Mouse (Mus musculus) thymus, postnatal 36 days (tissue): ENCODE data around the gene Pbx2.

ENCODE experiments used
- DNase-seq, 2 experiments: peaks; one replicate each; pipeline ENCODE4 v3.0.0; 2022; ENCODE audit warnings: mixed read lengths in 2 of 2

Gene Pbx2

DNA sequence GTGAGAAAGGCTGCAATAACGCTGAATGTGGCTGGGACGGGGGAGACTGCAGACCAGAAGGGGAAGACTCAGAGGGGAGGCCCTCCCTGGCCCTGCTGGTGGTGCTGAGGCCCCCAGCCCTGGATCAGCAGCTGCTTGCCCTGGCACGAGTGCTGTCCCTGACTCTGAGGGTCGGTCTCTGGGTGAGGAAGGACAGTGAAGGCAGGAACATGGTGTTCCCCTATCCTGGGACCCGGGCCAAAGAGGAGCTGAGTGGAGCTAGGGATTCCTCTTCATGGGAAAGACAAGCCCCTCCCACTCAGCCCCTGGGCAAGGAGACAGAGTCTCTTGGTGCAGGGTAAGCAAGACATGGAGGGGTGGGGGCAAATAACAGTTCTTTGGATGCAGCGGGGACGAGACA, 7.7 kb upstream of the Pbx2 start:
- no peak for DNase-seq

DNA sequence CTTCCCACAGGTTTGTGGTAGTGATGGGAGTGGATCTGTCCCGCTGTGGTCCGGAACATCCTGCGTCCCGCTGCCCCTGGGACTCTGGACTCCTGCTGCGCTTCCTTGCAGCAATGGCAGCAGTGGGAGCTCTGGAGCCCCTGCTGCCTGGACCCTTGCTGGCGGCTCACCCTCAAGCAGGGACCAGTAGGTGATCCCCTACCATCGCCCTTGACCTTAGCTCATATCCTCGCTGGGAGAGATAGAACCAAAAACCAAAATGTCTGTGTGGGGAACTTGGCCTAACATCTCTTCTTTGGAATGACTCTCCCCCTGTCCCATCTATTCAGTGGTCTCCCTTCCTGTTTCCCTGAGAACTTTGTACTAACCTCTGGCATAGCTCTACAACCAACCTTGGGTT, 7.2 kb upstream of the Pbx2 start:
- DNase-seq: no peak

DNA sequence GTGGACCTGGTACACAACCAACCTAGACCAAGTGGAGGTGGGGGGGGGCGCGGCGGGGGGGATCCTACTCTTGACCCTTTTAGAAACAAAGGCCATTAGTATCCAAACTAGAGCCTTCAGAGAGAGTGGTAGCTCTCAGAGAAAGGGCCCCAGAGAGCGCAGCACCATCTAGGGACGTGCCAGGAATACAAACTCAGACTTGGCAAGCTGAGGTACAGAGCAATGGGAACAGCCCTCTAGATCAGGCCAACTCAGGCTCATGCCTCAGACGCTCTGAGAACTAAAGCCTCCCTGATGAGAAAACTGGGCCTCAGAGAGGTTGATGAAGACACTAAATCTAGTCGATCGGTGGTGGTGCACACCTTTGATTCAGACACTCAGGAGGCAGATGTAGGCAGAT, 5.9 kb upstream of the Pbx2 start:
- no peak for DNase-seq

DNA sequence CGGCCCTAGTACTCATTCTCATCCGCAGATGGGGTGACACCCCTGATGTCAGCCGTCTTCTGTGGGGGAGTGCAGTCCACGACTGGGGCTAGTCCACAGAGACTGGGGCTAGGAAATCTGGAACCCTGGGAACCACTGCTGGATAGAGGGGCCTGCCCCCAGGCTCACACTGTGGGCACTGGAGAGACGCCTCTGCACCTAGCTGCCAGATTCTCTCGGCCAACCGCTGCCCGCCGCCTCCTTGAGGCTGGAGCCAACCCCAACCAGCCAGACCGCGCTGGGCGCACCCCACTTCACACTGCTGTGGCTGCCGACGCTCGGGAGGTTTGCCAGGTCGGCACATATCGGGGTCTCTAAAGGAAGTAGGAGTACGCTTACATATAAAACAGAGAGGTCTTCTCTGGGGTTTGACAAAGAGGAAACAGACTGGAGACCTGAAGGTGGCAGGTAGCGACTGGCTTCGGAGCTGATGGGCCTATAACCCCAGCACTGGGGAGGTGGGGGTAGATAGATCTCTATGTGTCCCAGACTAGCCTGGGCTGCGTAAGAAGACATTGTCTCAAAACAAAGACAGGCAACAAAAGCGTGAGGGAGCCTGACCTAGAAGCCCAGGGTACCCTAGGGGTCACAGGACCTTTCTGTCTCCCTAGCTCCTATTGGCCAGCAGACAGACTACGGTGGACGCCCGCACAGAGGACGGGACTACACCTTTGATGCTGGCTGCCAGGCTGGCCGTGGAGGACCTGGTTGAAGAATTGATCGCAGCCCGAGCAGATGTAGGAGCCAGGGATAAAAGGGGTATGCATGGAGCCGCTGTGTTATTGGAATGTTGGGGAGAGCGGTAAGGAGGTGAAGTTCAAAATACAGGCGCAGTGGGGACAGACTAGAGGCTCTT, 4.9 kb upstream of the Pbx2 start:
- no peak for DNase-seq

DNA sequence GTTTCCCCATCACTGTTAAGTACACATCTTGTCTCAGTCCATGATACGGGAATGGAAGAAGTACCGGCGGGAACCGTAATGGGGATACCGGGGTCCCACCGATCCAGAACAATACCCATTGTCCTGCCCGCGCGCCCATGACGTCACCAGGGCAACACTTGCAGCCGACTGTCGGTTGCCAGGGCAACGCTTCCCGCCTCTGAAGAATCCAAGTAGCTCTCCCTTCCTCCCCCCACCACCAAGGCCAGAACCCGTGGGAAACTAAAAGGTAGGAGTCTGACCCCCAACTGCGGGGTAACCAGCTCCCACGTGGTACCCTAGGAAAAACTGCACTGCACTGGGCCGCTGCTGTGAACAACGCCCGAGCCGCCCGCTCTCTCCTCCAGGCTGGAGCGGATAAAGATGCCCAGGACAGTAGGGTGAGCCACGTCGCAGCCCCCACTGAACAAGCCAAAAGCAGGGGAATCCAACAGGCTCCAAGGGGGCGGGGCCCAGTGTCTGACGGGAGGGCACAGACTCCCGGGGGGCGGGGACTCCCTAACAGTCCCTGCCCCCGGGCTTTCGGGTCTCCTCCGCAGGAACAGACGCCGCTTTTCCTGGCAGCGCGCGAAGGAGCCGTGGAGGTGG, 4.2 kb upstream of the Pbx2 start:
- DNase-seq: peak; percentile 59 to 92

DNA sequence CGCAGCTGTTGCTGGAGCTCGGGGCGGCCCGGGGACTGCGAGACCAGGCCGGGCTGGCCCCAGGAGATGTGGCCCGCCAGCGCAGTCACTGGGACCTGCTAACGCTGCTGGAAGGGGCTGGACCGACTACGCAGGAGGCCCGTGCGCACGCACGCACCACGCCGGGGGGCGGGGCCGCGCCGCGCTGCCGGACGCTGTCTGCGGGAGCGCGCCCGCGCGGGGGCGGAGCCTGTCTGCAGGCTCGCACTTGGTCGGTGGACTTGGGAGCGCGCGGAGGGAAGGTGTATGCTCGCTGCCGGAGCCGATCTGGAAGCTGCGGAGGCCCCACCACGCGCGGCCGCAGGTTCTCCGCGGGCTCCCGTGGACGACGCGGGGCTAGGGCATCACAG, 3.6 kb upstream of the Pbx2 start:
- DNase-seq: peak; percentile 97 to 98

DNA sequence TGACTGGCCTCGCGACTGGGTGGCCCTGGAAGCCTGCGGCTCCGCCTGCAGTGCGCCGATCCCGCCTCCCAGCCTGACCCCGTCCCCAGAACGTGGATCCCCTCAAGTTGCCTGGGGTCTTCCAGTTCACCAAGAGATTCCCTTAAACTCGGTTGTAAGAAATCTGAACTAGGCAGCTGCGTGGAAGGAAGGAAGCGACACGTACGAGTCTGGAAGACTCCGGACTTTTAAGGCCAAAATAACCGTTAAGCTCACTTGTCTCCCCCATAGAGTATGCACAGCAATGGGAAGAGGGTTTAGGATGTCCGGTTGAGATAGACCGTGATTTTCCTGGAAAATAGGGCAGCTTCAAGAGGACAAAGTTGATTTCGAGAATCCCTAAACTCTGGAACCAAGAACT, 3.3 kb upstream of the Pbx2 start:
- no peak for DNase-seq

DNA sequence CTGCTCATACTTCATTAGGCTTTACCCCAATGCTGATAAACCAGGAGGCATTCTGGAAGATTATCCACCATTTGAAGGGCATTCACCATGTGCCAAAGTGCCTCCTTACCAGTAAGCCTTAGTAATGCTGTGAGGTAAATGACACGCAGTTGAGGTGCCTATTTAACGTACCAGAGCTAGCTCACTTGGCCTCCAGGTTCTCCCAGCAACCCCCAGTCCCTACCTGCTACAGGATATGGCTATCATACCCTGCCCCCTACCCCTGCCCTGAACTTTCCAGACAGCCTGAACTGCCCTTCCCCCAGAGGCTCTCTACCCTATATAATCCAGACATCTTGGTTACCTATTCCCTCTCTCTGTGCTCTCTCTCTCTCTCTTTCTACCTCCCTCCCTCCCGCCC, 2.3 kb upstream of the Pbx2 start:
- DNase-seq: peak in 1 of 2 experiments; percentile 42

DNA sequence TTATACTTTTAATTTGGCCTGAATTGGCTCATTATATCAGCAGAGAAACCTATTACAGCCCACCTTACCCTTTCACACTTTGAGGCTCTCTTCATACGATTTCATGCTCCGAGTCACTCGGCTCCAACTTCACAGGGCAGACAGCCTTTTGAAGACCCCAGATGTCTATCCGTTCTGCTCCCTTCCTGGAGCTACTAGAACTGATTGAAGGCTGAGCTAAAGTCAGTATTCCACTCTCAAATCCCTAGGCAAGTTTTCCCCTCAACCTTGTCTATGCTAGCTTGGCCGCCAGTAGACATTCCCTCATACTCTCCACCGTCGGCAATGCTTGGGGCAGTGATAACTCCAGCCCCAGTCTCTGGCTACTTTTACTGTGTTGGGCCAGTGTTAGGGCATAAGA, 1.9 kb upstream of the Pbx2 start:
- peak in 1 of 2 experiments; percentile 33 for DNase-seq

DNA sequence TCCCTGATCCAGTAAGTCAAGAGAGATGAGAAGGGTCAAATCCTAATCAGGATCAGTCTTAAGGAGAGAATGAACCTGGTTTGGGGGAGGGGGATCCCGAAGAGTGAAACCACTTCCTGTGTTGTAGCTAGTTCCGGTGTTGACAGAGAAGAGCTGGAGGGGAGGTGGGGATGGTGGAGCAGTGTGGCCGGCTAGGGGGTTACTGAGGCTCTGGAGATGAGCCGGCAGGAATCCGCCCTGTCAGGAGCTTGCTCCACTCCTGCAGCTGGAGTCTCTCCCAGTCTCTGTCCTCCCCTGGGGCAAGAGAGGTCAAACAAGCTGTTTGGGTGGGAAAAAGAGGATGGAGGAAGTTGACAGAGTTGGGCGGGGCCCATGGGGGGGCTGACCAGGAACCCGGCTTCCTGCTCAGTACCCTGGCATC, 1.4 kb upstream of the Pbx2 start, which contains the start of gene Gpsm3:
Gpsm3 (plus strand) TSS at position 126 of the 421 bp plus-strand sequence.
- DNase-seq: peak; percentile 79 to 82

DNA sequence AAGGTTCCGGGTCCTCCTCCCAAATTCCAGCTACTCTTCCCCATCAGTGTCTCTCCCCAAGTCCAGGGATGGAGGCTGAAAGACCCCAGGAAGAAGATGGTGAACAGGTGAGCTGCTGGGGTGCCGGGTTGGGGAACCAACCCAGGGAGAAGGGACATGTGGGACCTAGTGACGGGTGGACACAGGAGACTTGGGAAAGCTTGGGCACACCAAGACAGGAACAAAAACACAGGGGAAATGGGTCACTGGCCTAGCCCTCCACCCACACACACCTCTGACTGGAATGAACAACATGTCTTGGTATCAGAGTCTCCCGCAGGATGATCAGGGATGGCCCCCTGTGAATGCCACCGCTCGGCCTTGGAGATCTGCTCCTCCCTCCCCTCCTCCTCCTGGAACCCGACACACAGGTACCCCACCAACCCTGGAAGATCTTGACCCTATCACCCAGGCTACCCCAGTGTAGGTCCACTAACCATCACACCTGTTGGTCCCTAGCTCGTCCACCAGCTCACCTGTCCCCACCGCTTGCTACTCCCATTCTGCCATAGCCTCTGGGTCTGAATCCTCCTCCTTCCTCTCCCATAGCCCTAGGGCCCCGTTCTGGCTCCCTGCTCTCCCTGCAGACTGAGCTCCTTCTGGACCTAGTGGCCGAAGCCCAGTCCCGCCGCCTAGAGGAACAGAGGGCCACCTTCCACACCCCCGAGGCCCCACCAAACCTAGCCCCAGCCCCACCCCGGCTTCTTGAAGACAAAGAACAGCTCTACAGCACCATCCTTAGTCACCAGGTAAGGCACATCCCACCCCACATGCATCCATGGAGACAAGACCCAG, 695 bp upstream of the Pbx2 start:
- DNase-seq: peak; percentile 43 to 61

DNA sequence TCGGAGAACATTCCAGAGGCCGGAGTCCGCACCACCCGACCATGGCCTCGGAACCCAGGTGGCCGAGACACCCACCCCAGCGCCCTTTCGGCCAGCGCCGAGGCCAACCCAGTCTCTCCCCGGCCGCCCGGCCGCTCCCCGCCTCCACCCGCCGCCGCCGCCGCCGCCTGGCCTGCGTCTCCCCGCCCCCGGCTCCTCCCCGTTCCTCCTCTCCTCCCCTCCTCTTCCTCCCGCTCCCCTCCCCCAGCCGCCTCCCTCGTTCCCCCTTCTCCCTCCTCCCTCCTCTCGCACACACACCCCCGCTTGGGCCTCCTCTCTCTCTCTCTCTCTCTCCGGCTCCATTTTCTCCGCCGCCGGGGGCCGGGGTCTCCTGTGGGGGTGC, 919 bp downstream of the Pbx2 start:
- DNase-seq: peak; percentile 92

DNA sequence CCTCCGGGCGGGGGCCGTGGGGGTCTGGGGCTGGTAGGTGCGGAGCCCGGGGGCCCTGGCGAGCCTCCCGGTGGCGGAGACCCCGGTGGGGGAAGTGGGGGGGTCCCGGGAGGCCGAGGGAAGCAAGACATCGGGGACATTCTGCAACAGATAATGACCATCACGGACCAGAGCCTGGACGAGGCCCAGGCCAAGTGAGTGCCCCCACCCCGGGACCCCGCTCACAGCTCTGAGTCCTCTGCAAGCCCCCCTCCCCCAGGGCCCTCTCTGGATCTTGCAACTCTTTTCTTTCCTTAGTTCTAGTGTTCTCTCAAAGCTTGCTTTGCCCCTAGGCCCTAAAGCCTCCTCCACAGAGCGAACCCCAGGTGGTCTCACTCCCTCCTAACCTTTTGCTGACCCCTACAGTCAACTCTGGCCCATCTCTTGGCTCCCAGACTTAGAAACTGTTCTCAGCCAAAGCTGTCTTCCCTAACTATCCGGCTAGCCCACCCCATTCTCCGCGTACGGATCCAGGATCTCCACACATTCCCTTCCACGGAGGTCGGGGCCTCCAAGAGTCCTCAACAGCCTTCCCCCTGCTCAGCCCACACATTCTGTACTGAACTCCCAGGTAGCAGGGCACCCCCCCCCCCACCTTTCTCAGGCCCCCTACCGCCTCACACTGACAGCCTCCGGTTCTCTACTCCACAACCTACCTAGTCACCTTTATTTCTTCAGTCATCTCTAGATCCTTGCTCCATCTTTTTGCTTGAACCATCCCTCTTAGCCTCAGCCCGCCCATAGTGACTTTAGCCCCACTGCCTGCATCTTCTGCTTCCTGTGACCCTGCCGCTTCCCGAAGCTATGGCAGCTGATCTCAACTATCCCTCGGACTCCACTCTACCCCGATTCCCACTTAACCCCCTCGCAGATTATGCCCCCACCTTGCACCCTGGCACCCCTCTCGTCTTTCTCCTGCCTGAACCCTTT, 1.8 kb downstream of the Pbx2 start:
- DNase-seq: peak; percentile 27 to 36

DNA sequence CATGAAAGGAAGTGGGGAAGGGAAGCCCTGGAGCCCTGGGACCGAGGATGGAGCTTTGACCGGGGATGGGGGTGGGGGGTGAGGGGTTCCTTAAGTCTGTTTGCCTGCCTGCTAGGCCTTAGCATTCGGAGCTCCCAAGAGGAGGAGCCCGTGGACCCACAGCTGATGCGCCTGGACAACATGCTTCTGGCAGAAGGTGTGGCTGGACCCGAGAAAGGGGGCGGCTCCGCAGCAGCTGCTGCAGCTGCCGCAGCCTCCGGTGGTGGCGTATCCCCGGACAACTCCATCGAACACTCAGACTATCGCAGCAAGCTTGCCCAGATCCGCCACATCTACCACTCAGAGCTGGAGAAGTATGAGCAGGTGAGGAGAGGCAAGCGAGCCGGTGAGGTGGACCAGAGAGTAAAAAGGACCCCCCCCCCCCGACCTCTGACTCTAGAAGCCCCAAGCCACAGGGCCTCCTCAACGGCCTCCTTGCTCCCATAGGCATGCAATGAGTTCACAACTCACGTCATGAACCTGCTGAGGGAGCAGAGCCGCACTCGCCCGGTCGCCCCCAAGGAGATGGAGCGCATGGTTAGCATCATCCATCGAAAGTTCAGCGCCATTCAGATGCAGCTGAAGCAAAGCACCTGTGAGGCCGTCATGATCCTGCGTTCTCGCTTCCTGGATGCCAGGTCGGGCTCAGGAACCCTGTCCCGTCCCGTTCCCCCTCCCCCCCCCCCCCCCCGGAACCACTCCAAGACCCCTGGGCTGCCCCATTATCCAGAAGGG, 2.9 kb downstream of the Pbx2 start:
- no peak for DNase-seq

DNA sequence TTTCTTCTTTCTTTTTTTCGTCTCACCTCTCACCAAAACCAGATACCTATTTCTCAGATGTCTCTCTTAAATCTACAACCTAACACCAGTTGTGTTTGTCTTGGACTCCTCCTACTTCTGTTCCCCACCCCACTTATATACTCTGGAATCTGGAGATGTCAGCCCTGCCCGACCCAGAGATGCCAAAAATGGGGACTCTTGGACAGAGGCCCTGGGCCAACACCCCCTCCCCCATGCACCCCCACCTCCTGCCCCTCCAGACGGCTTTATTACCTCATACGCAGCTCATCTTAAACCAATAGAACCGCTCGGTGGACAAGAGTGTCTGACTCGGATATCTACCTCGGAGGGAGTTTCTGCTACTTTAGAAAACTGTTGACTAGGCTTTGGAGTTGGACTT, 5.0 kb downstream of the Pbx2 start:
- no peak for DNase-seq

DNA sequence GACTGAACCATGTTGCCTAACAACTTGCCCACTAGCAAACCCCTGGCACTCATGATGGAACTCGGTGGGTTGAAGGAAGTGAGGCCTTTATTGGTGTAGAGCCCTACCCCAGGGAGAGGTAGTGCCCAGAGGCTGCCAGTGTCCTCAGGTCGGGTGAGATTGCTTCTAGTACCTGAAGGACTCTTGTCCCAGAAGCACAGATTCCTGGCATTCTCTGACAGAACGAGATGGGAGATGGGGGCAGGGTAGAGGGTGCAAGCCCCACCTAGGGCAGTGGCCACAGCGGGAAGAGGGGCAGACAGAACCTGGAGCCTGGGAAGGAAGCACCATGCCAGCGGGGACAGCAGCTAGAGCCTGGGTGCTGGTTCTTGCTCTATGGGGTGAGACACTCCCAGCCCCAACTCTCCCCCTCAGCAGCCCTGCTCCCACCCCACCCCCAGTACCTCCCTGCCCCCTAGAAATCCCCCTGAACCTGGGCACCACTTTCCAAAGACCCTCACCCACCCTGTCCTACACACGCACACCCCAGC, 6.6 kb downstream of the Pbx2 start, which contains the start of gene Ager:
Ager (plus strand) TSS at position 297 of the 530 bp plus-strand sequence.
- no peak for DNase-seq

DNA sequence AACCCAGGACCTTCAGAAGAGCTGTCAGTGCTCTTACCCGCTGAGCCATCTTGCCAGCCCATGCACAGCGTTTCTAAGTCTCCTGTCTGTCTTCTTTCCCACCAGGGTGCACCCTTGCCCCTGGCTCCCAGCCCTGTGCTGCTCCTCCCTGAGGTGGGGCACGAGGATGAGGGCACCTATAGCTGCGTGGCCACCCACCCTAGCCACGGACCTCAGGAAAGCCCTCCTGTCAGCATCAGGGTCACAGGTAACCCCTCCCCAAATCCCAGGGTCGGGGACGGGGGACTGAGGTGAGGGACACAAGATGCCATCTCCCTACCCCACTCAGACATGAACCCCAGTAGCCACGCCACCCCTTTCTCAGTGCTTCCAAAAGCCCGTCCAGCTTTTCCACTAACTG, 8.8 kb downstream of the Pbx2 start:
- no peak for DNase-seq

DNA sequence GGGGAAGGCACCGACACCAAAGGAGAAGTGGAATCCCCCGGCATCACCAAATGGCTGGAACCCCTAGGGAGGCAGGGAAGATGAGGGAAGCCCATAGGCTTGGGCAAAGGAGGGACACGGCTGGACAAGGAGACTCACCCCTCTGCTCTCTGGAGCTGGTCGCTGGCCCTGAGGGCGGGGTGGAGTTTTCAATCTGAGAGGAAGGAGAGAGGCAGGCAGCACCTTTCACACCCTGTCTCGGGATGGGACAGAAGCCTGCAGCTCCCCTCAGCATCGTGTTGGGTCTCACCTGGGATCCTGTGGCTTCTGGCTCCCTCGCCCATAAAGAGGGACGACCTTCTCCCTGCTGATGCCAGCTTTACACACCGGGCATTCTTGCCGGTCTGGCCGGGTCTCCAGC, 10.7 kb downstream of the Pbx2 start:
- DNase-seq: peak in 1 of 2 experiments; percentile 17

DNA sequence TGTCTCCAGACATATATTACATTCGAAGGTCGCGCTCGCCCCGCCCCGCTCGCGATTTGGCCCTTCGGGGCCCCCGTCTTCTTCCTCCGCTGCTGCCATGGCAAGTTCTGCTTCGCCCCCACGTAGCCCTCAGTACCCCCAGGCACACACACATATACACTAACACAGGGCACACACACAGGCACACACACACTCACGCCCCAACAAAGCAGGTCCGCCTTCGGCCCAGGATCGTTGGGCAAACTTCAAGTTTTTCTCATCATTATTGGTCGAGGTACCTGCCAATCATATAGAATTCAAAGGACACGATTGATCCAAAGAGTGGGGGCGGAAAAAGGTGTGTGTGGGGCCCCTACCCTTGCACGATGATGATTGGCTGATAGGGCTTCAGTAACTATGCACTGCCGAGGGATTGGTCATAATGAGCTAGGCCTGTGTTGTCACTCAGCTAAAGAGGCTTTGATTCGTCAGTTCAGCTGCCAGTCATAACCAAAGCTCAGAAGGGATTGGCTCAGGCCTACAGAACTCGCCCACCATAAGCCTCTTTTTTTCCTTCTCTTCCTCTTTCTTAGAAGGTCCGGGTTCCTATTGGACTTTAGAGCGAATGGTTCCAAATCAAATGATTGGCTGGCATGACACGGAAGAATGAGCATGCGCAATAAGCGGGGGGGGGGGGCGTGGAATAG, 12.5 kb downstream of the Pbx2 start, which contains the start of gene Rnf5:
Rnf5 (minus strand) TSS at position 316 of the 686 bp plus-strand sequence.
- DNase-seq: peak; percentile 94 to 95

DNA sequence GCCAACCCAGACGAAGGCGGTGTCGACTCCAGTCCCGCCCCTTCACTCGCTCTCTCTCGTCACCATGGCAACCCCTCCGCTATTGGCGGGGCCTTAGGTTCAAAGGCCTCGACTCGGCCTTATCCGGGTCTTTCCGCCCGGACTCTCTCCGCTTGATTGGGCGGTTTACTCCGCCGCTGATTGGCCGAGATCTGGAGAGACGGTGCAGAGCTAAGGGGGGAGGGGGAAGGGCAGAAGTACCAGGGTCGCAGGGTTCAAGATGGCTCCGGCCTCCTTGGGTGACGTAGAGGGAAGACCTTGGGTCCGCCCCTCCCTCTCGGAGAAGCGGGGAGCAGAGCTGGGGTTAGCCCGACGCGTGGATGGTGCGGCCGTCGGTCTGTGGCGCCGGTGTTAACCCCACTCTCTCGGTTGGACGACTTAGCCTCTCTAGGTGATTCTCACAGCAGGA, 13.0 kb downstream of the Pbx2 start, which contains the start of gene Agpat1:
Agpat1 (plus strand) TSS at position 202 of the 448 bp plus-strand sequence.
- peak; percentile 96 to 99 for DNase-seq
